Mouse (Mus musculus) limb, embryonic 10.5 days (tissue): ENCODE measurements around the gene Tcf3. TPM values are rescaled to one million over a fixed set of nuclear protein-coding genes. Genes with fewer than 3 reads are reported as not detected.

Experiments used
- DNase-seq: peaks from one replicate; pipeline ENCODE4 v3.0.0-alpha.2; 2017; ENCODE audit warnings: low spot score
- H3K27ac ChIP-seq: fragments of 300-500 bp; sonication (generic); 2 replicates; pipeline ENCODE4 v1.5.1; 2016; ENCODE audit warnings: mild to moderate bottlenecking
- H3K27me3 ChIP-seq: fragments of 300-500 bp; sonication (generic); 2 replicates; pipeline ENCODE4 v1.6.1; 2016; ENCODE audit warnings: low read depth, mild to moderate bottlenecking; ENCODE audit not compliant: poor library complexity, severe bottlenecking
- H3K36me3 ChIP-seq: fragments of 300-500 bp; sonication (generic); 2 replicates; pipeline ENCODE4 v1.6.1; 2016; ENCODE audit warnings: mild to moderate bottlenecking, moderate library complexity
- H3K4me1 ChIP-seq: fragments of 300-500 bp; sonication (generic); 2 replicates; pipeline ENCODE4 v1.6.1; 2016
- H3K4me3 ChIP-seq: fragments of 300-500 bp; sonication (generic); 2 replicates; pipeline ENCODE4 v1.5.1; 2016; ENCODE audit warnings: mild to moderate bottlenecking, moderate library complexity
- H3K9me3 ChIP-seq: fragments of 300-500 bp; sonication (generic); replicated peaks from 2 replicates; pipeline ENCODE4 v1.6.1; 2016; ENCODE audit warnings: mild to moderate bottlenecking
- WGBS: fragments of 180-500 bp; shearing (Covaris S2); methylation state at CpG from one replicate; pipeline ENCODE4 v1.1.7; 2016; 5-methylcytosine and 5-hydroxymethylcytosine counted together
- polyA plus RNA-seq: library from polyadenylated mRNA; unstranded; fragments of >200 nt; fragmentation: Nextera tagmentation; extraction: Ambion mirVana; gene quantifications from 2 replicates; pipeline ENCODE4 v1.2.1, GENCODE M21; 2016

The Tcf3 gene
- polyA plus RNA-seq, 1 experiment from 2014 or later: 283 TPM

DNA sequence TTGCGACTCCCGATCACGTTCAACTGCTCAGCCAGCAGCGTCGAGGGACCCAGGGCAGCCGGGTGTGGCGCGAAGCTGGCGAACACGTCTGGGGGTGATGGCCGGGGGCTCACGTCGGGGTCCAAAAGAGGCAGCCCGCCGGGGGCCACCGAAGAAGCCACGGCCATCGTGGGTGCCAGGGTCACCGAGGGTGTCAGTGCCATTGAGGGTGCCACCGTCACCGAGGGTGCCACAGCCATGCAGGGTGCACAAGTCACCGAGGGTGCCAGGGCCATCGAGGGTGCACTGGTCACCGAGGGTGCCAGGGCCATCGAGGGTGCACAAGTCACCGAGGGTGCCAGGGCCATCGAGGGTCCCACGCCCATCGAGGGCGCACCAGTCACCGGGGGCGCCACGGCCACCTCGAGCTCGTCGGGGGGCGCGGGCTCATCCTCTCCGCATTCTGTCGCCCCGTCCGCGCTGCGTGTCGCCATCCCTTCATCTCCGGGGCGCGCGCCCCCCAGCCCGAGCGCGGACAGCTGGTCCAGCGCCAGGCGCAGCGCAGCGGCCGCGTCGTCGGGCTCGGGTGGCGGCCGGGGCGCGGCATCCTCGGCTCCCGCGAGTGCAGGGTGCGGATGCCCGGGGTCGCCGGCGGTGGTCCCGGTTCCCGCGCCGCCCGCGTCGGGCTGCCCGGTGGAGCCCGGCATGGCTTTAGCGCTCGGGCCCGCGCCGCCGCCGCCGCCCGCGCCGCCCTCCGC is 46.5 kb downstream of the Tcf3 start:
- Histone ChIP-seq H3K27me3 (no peaks in the 10 kb centered on the region), H3K4me1 (peaks cover 50% of the 10 kb centered on the region), H3K9me3 (no peaks in the 10 kb centered on the region), H3K4me3 (peak overlapping the region; percentile 94), H3K27ac (peak overlapping the region; percentile 93), H3K36me3 (peaks cover 63% of the 10 kb centered on the region)
- 4% methylated on average over 94 of the region's 94 CpGs for WGBS
- DNase-seq: peak; percentile 60

DNA sequence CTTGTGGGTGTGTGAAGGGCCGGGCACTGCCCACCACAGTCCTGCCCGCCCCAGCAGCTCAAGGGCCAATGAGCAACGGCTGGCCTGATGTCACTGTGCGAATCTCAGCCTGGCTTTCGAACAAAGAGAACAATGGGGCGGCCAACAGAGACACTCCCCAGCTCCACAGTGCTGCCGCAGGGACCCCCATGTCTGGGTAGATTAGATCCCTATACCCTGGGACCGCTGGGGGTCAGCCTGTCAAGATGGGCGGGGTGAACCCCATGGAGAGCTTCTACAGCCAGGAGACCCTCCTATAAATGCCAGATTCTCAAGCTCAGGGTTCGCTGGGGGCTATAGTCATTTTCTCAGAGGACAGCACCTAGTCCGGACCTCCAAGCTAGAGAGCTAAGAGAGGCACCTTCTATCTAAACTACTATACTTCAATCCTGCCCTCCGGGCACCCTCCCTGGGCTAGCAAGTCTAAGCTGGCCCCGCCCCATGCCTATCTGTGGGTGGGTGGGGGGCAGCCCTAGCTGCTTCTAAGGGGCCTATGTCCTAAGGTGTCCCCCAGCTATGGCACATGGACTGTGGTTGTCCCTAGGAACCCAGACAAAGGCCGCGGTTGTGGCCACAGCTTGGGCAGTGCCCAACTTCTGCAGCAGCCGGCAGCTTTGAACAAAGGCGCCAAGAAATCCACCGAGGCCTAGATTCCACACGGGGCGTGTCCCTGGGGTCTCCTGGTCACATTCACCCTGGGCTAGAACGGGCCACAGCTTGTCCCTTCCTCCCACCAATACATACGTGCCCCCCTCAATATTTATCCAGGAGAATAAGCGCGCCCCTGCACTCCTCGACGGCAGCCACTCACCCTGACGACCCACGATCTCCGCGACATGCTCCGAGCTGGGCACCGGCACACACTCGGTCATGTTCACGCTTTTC is 47.4 kb downstream of the Tcf3 start:
- Histone ChIP-seq H3K4me3 (peak overlapping the region; percentile 94), H3K36me3 (peaks cover 63% of the 10 kb centered on the region), H3K27me3 (no peaks in the 10 kb centered on the region), H3K27ac (peak overlapping the region; percentile 93), H3K9me3 (no peaks in the 10 kb centered on the region), H3K4me1 (peaks cover 49% of the 10 kb centered on the region)
- peak; percentile 71 for DNase-seq
- 1% methylated on average over 34 of the region's 34 CpGs for WGBS

GRCm38 (mm10) chr10:80385310-80385709 is 48.1 kb downstream of the Tcf3 start:
- H3K4me1 ChIP-seq: peaks cover 49% of the 10 kb centered on the region
- DNase-seq: no peak
- no peaks in the 10 kb centered on the region for H3K9me3 ChIP-seq
- WGBS: 44% methylated on average over 7 of the region's 7 CpGs
- H3K27me3 ChIP-seq: no peaks in the 10 kb centered on the region
- peaks cover 62% of the 10 kb centered on the region for H3K36me3 ChIP-seq
- peak overlapping the region; percentile 94 for H3K4me3 ChIP-seq
- H3K27ac ChIP-seq: peak overlapping the region; percentile 93

DNA sequence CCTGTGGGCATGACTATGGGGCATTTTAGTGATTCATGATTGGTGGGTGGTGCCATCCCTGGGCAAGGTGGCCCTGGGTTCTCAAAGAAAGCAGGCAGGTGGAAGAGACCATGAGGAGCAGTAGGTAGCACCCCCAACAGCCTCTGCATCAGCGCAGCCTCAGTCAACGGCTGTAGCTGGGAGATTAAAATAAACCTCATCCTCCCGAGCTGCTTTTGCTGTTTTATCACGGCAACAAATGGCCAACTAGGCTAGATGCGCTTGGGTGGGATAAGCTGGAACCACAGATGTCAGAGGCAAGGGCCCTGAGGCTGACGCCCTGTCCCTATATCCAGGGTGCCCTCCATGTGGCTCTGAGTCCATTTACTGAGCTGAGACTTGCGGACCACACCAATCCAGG is 48.7 kb downstream of the Tcf3 start:
- 86% methylated on average over 7 of the region's 7 CpGs for WGBS
- no peak for DNase-seq
- Histone ChIP-seq H3K36me3 (peaks cover 61% of the 10 kb centered on the region), H3K9me3 (no peaks in the 10 kb centered on the region), H3K4me1 (peaks cover 49% of the 10 kb centered on the region), H3K27ac (peak overlapping the region; percentile 93), H3K4me3 (peak overlapping the region; percentile 94), H3K27me3 (no peaks in the 10 kb centered on the region)

DNA sequence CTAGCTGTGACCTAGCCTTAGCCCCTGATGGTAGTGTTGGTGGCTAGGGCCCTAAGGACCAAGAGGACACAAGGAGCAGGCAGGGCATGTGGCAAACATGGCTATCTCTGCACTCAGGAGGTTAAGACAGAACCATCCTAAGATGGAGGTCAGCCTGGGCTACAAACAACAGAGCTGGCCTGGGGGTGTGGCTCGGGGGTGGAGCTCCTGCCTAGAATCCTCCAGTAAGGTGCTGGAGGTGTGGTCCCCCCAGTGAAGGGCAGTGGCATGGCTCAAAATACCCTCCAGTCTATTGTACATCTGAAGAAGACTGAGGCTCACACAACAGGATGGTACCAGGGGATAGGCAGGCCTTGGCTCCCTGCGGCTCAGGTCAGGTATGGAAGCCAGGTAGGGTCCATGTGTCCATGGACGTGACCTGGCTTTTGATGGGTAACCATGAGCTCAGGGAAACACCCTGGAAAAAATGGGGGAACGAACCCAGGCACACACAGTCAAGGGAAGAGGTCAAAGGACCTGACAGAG is 49.3 kb downstream of the Tcf3 start:
- DNase-seq: no peak
- WGBS: 89% methylated on average over 4 of the region's 4 CpGs
- H3K4me3 ChIP-seq: peak overlapping the region; percentile 94
- peaks cover 49% of the 10 kb centered on the region for H3K4me1 ChIP-seq
- H3K9me3 ChIP-seq: no peaks in the 10 kb centered on the region
- H3K36me3 ChIP-seq: peaks cover 63% of the 10 kb centered on the region
- H3K27me3 ChIP-seq: no peaks in the 10 kb centered on the region
- H3K27ac ChIP-seq: 0 out of 2 replicates have a peak overlapping the region, but pooled peaks have one; percentile 26

- Histone ChIP-seq H3K4me1 (peaks cover 42% of the 10 kb centered on the region), H3K27me3 (no peaks in the 10 kb centered on the region), H3K36me3 (peaks cover 63% of the 10 kb centered on the region), H3K4me3 (peak overlapping the region; percentile 94; the same call in 1 of the 2 replicates), H3K9me3 (no peaks in the 10 kb centered on the region), H3K27ac (0 out of 2 replicates have a peak overlapping the region, but pooled peaks have one; percentile 26)
- DNase-seq: no peak
- 69% methylated on average over 4 of the region's 4 CpGs for WGBS
These were observed 50.0 kb downstream of the Tcf3 start for GRCm38 (mm10) chr10:80383431-80383830.

GRCm38 (mm10) chr10:80382641-80383365 is 50.6 kb downstream of the Tcf3 start:
- 93% methylated on average over 7 of the region's 7 CpGs for WGBS
- H3K36me3 ChIP-seq: peaks cover 63% of the 10 kb centered on the region

GRCm38 (mm10) chr10:80377716-80378115 is 55.7 kb downstream of the Tcf3 start:
- Histone ChIP-seq H3K4me3 (no peak overlapping the region), H3K27me3 (peaks cover 3% of the 10 kb centered on the region), H3K36me3 (peaks cover 34% of the 10 kb centered on the region), H3K4me1 (peaks cover under 1% of the 10 kb centered on the region; the same call in 1 of the 2 replicates), H3K9me3 (no peaks in the 10 kb centered on the region), H3K27ac (no peak overlapping the region)
- WGBS: 54% methylated on average over 10 of the region's 10 CpGs
- DNase-seq: no peak

More at GRCm38 (mm10) chr10:80382641-80383365, 50.6 kb downstream of the Tcf3 start:
- H3K9me3 ChIP-seq: no peaks in the 10 kb centered on the region
- peaks cover 35% of the 10 kb centered on the region for H3K4me1 ChIP-seq
- H3K27me3 ChIP-seq: no peaks in the 10 kb centered on the region
- H3K4me3 ChIP-seq: no peak overlapping the region
- no peak for DNase-seq
- H3K27ac ChIP-seq: no peak overlapping the region

DNA sequence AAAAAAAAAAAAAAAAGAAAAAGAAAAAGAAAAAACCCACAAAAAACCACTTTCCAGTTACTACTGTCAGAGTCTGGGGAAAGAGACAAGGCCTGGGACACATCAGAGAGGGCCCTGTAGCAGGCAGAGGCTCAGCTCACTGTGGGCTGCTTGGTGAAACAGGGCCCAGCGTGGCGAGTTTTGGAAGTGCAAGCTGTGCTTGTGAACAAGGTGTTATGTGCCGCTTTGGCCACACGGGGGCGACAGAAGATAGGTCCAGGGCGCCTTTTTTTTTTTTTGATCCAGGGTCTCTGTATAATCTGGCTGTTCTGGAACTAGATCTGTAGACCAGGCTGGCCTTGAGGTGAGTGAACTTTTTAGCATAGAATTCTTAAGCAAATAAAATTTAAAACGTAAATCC is 57.3 kb downstream of the Tcf3 start:
- no peaks in the 10 kb centered on the region for H3K9me3 ChIP-seq
- whole genome bisulfite sequencing: 3% methylated on average over 7 of the region's 7 CpGs
- H3K27me3 ChIP-seq: peaks cover 10% of the 10 kb centered on the region
- DNase-seq: peak; percentile 96
- H3K4me1 ChIP-seq: peaks cover 16% of the 10 kb centered on the region
- H3K4me3 ChIP-seq: no peak overlapping the region
- peaks cover 18% of the 10 kb centered on the region for H3K36me3 ChIP-seq
- H3K27ac ChIP-seq: no peak overlapping the region

GRCm38 (mm10) chr10:80374063-80374462 is 59.4 kb downstream of the Tcf3 start:
- no peaks in the 10 kb centered on the region for H3K9me3 ChIP-seq
- H3K4me1 ChIP-seq: peaks cover 18% of the 10 kb centered on the region
- no peak overlapping the region for H3K27ac ChIP-seq
- no peak overlapping the region for H3K4me3 ChIP-seq
- peaks cover 10% of the 10 kb centered on the region for H3K27me3 ChIP-seq
- DNase-seq: peak; percentile 75
- 19% methylated on average over 6 of the region's 6 CpGs for WGBS
- H3K36me3 ChIP-seq: no peaks in the 10 kb centered on the region

GRCm38 (mm10) chr10:80372706-80373105 is 60.7 kb downstream of the Tcf3 start:
- 0 out of 2 replicates have a peak, but pooled peaks cover 2% of the 10 kb centered on the region for H3K9me3 ChIP-seq
- peaks cover 21% of the 10 kb centered on the region for H3K4me1 ChIP-seq
- DNase-seq: no peak
- H3K4me3 ChIP-seq: no peak overlapping the region
- WGBS: 84% methylated on average over 6 of the region's 6 CpGs
- no peaks in the 10 kb centered on the region for H3K36me3 ChIP-seq
- H3K27ac ChIP-seq: no peak overlapping the region
- peaks cover 18% of the 10 kb centered on the region for H3K27me3 ChIP-seq

GRCm38 (mm10) chr10:80371983-80372382 is 61.5 kb downstream of the Tcf3 start:
- 54% methylated on average over 9 of the region's 9 CpGs for WGBS
- Histone ChIP-seq H3K27ac (0 out of 2 replicates have a peak overlapping the region, but pooled peaks have one; percentile 63), H3K9me3 (0 out of 2 replicates have a peak, but pooled peaks cover 2% of the 10 kb centered on the region), H3K4me1 (peaks cover 28% of the 10 kb centered on the region), H3K27me3 (peaks cover 24% of the 10 kb centered on the region), H3K36me3 (no peaks in the 10 kb centered on the region), H3K4me3 (peak overlapping the region; percentile 44)
- no peak for DNase-seq
